Mouse (Mus musculus): Measurements from ENCODE around the gene Gm20403. TPM values are rescaled to one million over a fixed set of nuclear protein-coding genes. Genes with fewer than 3 reads are reported as not detected.

Gene Gm20403
- not detected in 2 replicates for polyA plus RNA-seq (2012; rRNA removed)

DNA sequence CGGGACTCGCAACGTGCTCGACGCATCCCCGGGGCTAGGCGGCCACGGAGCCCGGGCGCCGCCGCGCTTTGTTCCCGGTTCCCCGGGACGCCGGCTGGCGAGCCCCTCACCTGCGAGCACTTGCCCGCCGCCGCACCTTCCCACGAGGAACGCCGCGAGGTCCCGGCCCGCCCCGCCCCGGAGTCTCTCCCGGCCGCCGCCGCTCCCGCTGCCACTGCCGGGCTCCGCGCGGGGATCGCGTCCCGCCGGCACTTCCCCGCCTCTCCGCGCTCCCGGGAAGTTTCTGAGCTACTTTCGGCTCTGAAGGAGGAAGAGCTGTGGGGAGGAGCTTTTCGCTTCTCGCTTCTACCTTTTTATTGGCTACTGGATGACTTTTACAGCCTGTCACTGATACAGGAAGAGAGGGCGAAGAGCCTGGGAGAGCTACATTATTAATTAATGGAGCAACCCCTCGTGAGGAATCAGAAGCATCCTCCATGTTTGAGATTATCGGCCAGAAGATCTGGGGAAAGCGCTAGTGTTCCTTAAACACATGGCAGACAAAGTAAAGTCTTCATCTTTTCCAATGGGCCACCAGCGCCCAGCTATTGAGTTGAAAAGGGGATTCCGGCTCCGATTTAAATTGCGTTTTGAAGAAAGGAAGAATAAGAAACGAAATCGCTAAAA lies at the start of gene Gm20403:
TSS of gene Gm20403 (minus strand) at position 478 of the 666 bp plus-strand sequence.

DNA sequence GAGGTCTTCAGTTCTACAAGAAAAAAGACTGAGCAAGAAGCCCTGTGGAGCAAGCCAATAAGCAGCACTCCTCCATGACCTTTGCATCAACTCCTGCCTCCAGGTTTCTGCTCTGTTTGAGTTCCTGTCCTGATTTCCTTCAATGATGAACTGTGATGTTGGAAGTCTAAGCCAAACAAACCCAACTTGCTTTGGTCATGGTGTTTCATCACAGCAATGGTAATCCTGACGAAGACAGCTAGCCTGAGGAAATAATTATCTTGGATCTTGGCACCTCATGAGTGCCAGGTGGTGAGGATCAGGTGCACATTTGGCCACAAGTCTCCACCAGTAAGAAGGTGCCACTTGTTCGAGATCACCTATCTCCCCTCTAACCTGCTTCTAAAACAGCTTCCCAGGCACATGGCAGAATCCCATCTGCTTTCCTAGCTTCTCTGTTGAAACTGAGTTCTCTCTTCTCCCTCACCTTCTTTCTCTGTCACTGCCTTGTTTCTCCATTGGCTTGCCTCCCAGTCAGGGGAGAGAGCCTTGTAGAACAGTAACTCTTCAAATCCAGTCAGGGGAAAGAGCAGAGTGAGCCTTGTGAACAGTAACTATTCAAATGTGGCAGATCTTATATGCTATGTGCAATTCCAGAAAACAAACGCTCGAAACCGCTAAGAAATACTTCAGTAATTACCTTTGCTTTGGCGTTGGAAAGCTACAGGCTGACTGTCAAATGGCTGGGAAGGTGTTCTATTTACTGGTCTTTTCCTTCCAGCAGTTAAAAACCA lies 27.5 kb upstream of the Gm20403 start, which contains the start of gene Baz1a:
TSS of gene Baz1a (minus strand) at position 723 of the 773 bp plus-strand sequence.

Other genes with a start within 250 kb of the Gm20403 start
- gene Snx6, start 190.8 kb downstream of the Gm20403 start, polyA plus RNA-seq (2012; rRNA removed), result 96.8 and 98.9 TPM in 2 replicates
- gene Cfl2, start 123.7 kb downstream of the Gm20403 start, polyA plus RNA-seq (2012; rRNA removed), result 90.0 and 105 TPM in 2 replicates
- 10.0 and 13.3 TPM in 2 replicates for gene Baz1a, start 27.8 kb upstream of the Gm20403 start, polyA plus RNA-seq (2012; rRNA removed)
- 28.9 and 29.0 TPM in 2 replicates for gene 2700097O09Rik, start 93.6 kb upstream of the Gm20403 start, polyA plus RNA-seq (2012; rRNA removed)
- 62.9 and 65.2 TPM in 2 replicates for gene Srp54a, start 93.7 kb upstream of the Gm20403 start, polyA plus RNA-seq (2012; rRNA removed)
- 17.6 and 19.6 TPM in 2 replicates for gene Fam177a, start 137.9 kb upstream of the Gm20403 start, polyA plus RNA-seq (2012; rRNA removed)
- 39.2 and 41.8 TPM in 2 replicates for gene Srp54b, start 168.6 kb upstream of the Gm20403 start, polyA plus RNA-seq (2012; rRNA removed)
- not detected in 2 replicates for gene 1700047I17Rik2, start 213.1 kb upstream of the Gm20403 start, polyA plus RNA-seq (2012; rRNA removed)
- 54.0 and 56.2 TPM in 2 replicates for gene Srp54c, start 243.6 kb upstream of the Gm20403 start, polyA plus RNA-seq (2012; rRNA removed)